Mouse (Mus musculus): Measurements from ENCODE around the gene Taar5.

The Taar5 gene

GRCm38 (mm10) chr10:24008143-24008542 lies 37.6 kb downstream of the Taar5 start:
- DNase-seq (ENCODE audit: low read depth) = no peak

All from NIH3T3 (cell line).